Comparison of ENCODE assay signal across 19 mouse cellular contexts in genomic region chr9:20893590-20894343, GRCm38 (mm10). TPM values are rescaled to one million over a fixed set of nuclear protein-coding genes. Genes with fewer than 3 reads are reported as not detected.
DNase-seq lines count a peak whose midpoint lies in the region; ATAC-seq and TF ChIP-seq lines count a peak whose summit lies in the region.
"Had no signal": no experiment of that assay in that cellular context is flagged by ENCODE, and none has a peak within 500 bp of the region (broad histone marks: within the 10 kb centered on the region; RNA-seq: fewer than 3 reads in every experiment).

No protein-coding gene starts in this region.

- TF ChIP-seq CTCF in lung, postnatal 0 days (IDR thresholded peaks at IDR 0.05) = no peak

- H3K9ac ChIP-seq in embryonic facial prominence, embryonic 12.5 days = no peak overlapping the region
- H3K9ac ChIP-seq in liver, embryonic 15.5 days = no peak overlapping the region
- no peak overlapping the region for H3K9ac ChIP-seq in lung, postnatal 0 days (replicated peaks; ENCODE audit: low read depth)
- H3K9ac ChIP-seq: embryonic facial prominence, embryonic 15.5 days; forebrain, embryonic 12.5 days; heart, embryonic 13.5 days; hindbrain, embryonic 15.5 days had no signal

- no peak for DNase-seq in embryonic facial prominence, embryonic 10.5 days (ENCODE audit: low spot score)
- DNase-seq in frontal cortex, postnatal 36 days (ENCODE audit: low spot score in 2 of 2) = no peak
- no peak for DNase-seq in lung, postnatal 0 days (ENCODE audit: low spot score)
- DNase-seq: adrenal gland, postnatal 10 days; cerebellum, adult 11 months; cerebellum, adult 9-10 months; cerebellum, postnatal 25 days; gastrocnemius, postnatal 14 days; heart, postnatal 36 days had no signal

- TF ChIP-seq EP300 in lung, postnatal 0 days (IDR thresholded peaks at IDR 0.05) = no peak

- 87% methylated on average over 13 of the region's 13 CpGs for WGBS in embryonic facial prominence, embryonic 12.5 days
- 88% methylated on average over 13 of the region's 13 CpGs for WGBS in embryonic facial prominence, embryonic 10.5 days
- WGBS in liver, embryonic 15.5 days (ENCODE audit: insufficient replicate concordance) = 77% methylated on average over 13 of the region's 13 CpGs
- 85% methylated on average over 13 of the region's 13 CpGs for WGBS in lung, postnatal 0 days

- ATAC-seq in embryonic facial prominence, embryonic 12.5 days (ENCODE audit: insufficient number of reproducible peaks, insufficient read depth, low FRiP score, low TSS enrichment) = no peak
- no peak for ATAC-seq in megakaryocyte, adult 5-6 weeks (ENCODE audit: poor library complexity, severe bottlenecking)
- ATAC-seq in liver, embryonic 15.5 days (ENCODE audit: insufficient read depth) = no peak
- ATAC-seq in lung, postnatal 0 days = no peak
- ATAC-seq: forebrain, embryonic 16.5 days; intestine, postnatal 0 days had no signal

- 0 out of 2 replicates have a peak overlapping the region, but pooled peaks have one; percentile 24 for H3K27ac ChIP-seq in embryonic facial prominence, embryonic 12.5 days
- H3K27ac ChIP-seq in embryonic facial prominence, embryonic 10.5 days (replicated peaks) = no peak overlapping the region
- peak overlapping the region; percentile 39 for H3K27ac ChIP-seq in liver, embryonic 15.5 days (replicated peaks)
- no peak overlapping the region for H3K27ac ChIP-seq in lung, postnatal 0 days (ENCODE audit: low read length)
- H3K27ac ChIP-seq: embryonic facial prominence, embryonic 15.5 days; forebrain, embryonic 12.5 days; heart, embryonic 13.5 days; hindbrain, embryonic 15.5 days had no signal

- H3K36me3 ChIP-seq in embryonic facial prominence, embryonic 12.5 days = peaks cover 70% of the 10 kb centered on the region
- peaks cover 82% of the 10 kb centered on the region for H3K36me3 ChIP-seq in embryonic facial prominence, embryonic 10.5 days (replicated peaks)
- peaks cover 80% of the 10 kb centered on the region for H3K36me3 ChIP-seq in megakaryocyte, embryonic 14.5 days (replicated peaks; ENCODE audit: low read length)
- H3K36me3 ChIP-seq in liver, embryonic 15.5 days (replicated peaks) = peaks cover 82% of the 10 kb centered on the region
- peaks cover 28% of the 10 kb centered on the region; the same call in 1 of the 2 replicates for H3K36me3 ChIP-seq in lung, postnatal 0 days (ENCODE audit: insufficient read depth, low read length)

- H3K27me3 ChIP-seq in embryonic facial prominence, embryonic 12.5 days = no peaks in the 10 kb centered on the region
- no peaks in the 10 kb centered on the region for H3K27me3 ChIP-seq in embryonic facial prominence, embryonic 10.5 days (replicated peaks; ENCODE audit: low read depth, poor library complexity, severe bottlenecking)
- H3K27me3 ChIP-seq in megakaryocyte, embryonic 14.5 days (replicated peaks) = no peaks in the 10 kb centered on the region
- no peaks in the 10 kb centered on the region for H3K27me3 ChIP-seq in liver, embryonic 15.5 days
- no peaks in the 10 kb centered on the region for H3K27me3 ChIP-seq in lung, postnatal 0 days (replicated peaks; ENCODE audit: insufficient read depth, low read length)
- H3K27me3 ChIP-seq: embryonic facial prominence, embryonic 15.5 days; forebrain, embryonic 12.5 days; heart, embryonic 13.5 days; hindbrain, embryonic 15.5 days had no signal

- no peak overlapping the region for H3K4me2 ChIP-seq in embryonic facial prominence, embryonic 12.5 days (replicated peaks)
- no peak overlapping the region for H3K4me2 ChIP-seq in liver, embryonic 15.5 days
- H3K4me2 ChIP-seq in lung, postnatal 0 days (replicated peaks; ENCODE audit: low read depth, low read length) = no peak overlapping the region
- H3K4me2 ChIP-seq: embryonic facial prominence, embryonic 15.5 days; forebrain, embryonic 12.5 days; heart, embryonic 13.5 days; hindbrain, embryonic 15.5 days had no signal

- H3K4me3 ChIP-seq in embryonic facial prominence, embryonic 12.5 days = no peak overlapping the region
- no peak overlapping the region for H3K4me3 ChIP-seq in embryonic facial prominence, embryonic 10.5 days
- peak overlapping the region; percentile 12 for H3K4me3 ChIP-seq in megakaryocyte, embryonic 14.5 days (replicated peaks)
- no peak overlapping the region for H3K4me3 ChIP-seq in liver, embryonic 15.5 days (replicated peaks)
- no peak overlapping the region for H3K4me3 ChIP-seq in lung, postnatal 0 days (ENCODE audit: low read depth, low read length)
- H3K4me3 ChIP-seq: embryonic facial prominence, embryonic 15.5 days; forebrain, embryonic 12.5 days; heart, embryonic 13.5 days; hindbrain, embryonic 15.5 days had no signal

- peaks cover 18% of the 10 kb centered on the region for H3K4me1 ChIP-seq in embryonic facial prominence, embryonic 12.5 days
- peaks cover 20% of the 10 kb centered on the region for H3K4me1 ChIP-seq in embryonic facial prominence, embryonic 10.5 days
- peaks cover 83% of the 10 kb centered on the region for H3K4me1 ChIP-seq in megakaryocyte, embryonic 14.5 days
- H3K4me1 ChIP-seq in liver, embryonic 15.5 days (replicated peaks) = peaks cover 56% of the 10 kb centered on the region
- H3K4me1 ChIP-seq in lung, postnatal 0 days (ENCODE audit: insufficient read depth, low read depth, low read length) = peaks cover 9% of the 10 kb centered on the region; the same call in 1 of the 2 replicates

- no peaks in the 10 kb centered on the region for H3K9me3 ChIP-seq in embryonic facial prominence, embryonic 12.5 days
- no peaks in the 10 kb centered on the region for H3K9me3 ChIP-seq in embryonic facial prominence, embryonic 10.5 days
- no peaks in the 10 kb centered on the region for H3K9me3 ChIP-seq in megakaryocyte, embryonic 14.5 days
- no peaks in the 10 kb centered on the region for H3K9me3 ChIP-seq in liver, embryonic 15.5 days (replicated peaks)
- no peaks in the 10 kb centered on the region for H3K9me3 ChIP-seq in lung, postnatal 0 days (ENCODE audit: low read length)
- H3K9me3 ChIP-seq: embryonic facial prominence, embryonic 15.5 days; forebrain, embryonic 12.5 days; heart, embryonic 13.5 days; hindbrain, embryonic 15.5 days had no signal

RNA-seq across cellular contexts. Expression of gene Eif3g, which starts 4.7 kb away (rescaled TPM):
- 330 and 337 TPM in 2 replicates for polyA plus RNA-seq in embryonic facial prominence, embryonic 12.5 days (2016; fragmentation: Nextera tagmentation; extraction: Ambion mirVana)
- polyA plus RNA-seq in embryonic facial prominence, embryonic 10.5 days (2016; fragmentation: Nextera tagmentation; extraction: Ambion mirVana) = 411 and 431 TPM in 2 replicates
- polyA plus RNA-seq in megakaryocyte, embryonic 14.5 days (2012; ENCODE audit: insufficient read depth, low replicate concordance) = 300 and 342 TPM in 2 replicates
- 88.4 and 102 TPM in 2 replicates for total RNA-seq in megakaryocyte, adult 5-6 weeks (2015)
- 79.0 and 80.6 TPM in 2 replicates for total RNA-seq in megakaryocyte, adult 5-6 weeks (2017)
- polyA plus RNA-seq in liver, embryonic 15.5 days (2015; fragmentation: Nextera tagmentation; extraction: Ambion mirVana) = 178 and 180 TPM in 2 replicates
- 174 and 177 TPM in 2 replicates for polyA plus RNA-seq in lung, postnatal 0 days (2015; fragmentation: Nextera tagmentation; extraction: Ambion mirVana)

RNA-seq across cellular contexts. Expression of gene Ppan, which starts 5.8 kb away (rescaled TPM):
- 75.0 and 79.3 TPM in 2 replicates for polyA plus RNA-seq in embryonic facial prominence, embryonic 12.5 days (2016; fragmentation: Nextera tagmentation; extraction: Ambion mirVana)
- 99.2 and 100 TPM in 2 replicates for polyA plus RNA-seq in embryonic facial prominence, embryonic 10.5 days (2016; fragmentation: Nextera tagmentation; extraction: Ambion mirVana)
- 84.5 and 137 TPM in 2 replicates for polyA plus RNA-seq in megakaryocyte, embryonic 14.5 days (2012; ENCODE audit: insufficient read depth, low replicate concordance)
- total RNA-seq in megakaryocyte, adult 5-6 weeks (2015) = 5.7 and 7.8 TPM in 2 replicates
- total RNA-seq in megakaryocyte, adult 5-6 weeks (2017) = 27.5 and 32.2 TPM in 2 replicates
- polyA plus RNA-seq in liver, embryonic 15.5 days (2015; fragmentation: Nextera tagmentation; extraction: Ambion mirVana) = 55.0 and 61.3 TPM in 2 replicates
- 20.9 and 22.1 TPM in 2 replicates for polyA plus RNA-seq in lung, postnatal 0 days (2015; fragmentation: Nextera tagmentation; extraction: Ambion mirVana)

RNA-seq across cellular contexts. Expression of gene Angptl6, which starts 14.2 kb away (rescaled TPM):
- 3.5 and 3.7 TPM in 2 replicates for polyA plus RNA-seq in embryonic facial prominence, embryonic 12.5 days (2016; fragmentation: Nextera tagmentation; extraction: Ambion mirVana)
- 3.2 and 3.3 TPM in 2 replicates for polyA plus RNA-seq in embryonic facial prominence, embryonic 10.5 days (2016; fragmentation: Nextera tagmentation; extraction: Ambion mirVana)
- polyA plus RNA-seq in megakaryocyte, embryonic 14.5 days (2012; ENCODE audit: insufficient read depth, low replicate concordance) = 4.7 and 5.1 TPM in 2 replicates
- 0.62 and 1.3 TPM in 2 replicates for total RNA-seq in megakaryocyte, adult 5-6 weeks (2015)
- 0.11 and 0.57 TPM in 2 replicates for total RNA-seq in megakaryocyte, adult 5-6 weeks (2017)
- polyA plus RNA-seq in liver, embryonic 15.5 days (2015; fragmentation: Nextera tagmentation; extraction: Ambion mirVana) = 9.1 and 10.6 TPM in 2 replicates
- polyA plus RNA-seq in lung, postnatal 0 days (2015; fragmentation: Nextera tagmentation; extraction: Ambion mirVana) = 3.2 and 3.3 TPM in 2 replicates

RNA-seq across cellular contexts. Expression of gene A230050P20Rik, which starts 25.3 kb away (rescaled TPM):
- 3.0 and 3.9 TPM in 2 replicates for polyA plus RNA-seq in embryonic facial prominence, embryonic 12.5 days (2016; fragmentation: Nextera tagmentation; extraction: Ambion mirVana)
- polyA plus RNA-seq in embryonic facial prominence, embryonic 10.5 days (2016; fragmentation: Nextera tagmentation; extraction: Ambion mirVana) = 1.1 and 2.2 TPM in 2 replicates
- polyA plus RNA-seq in megakaryocyte, embryonic 14.5 days (2012; ENCODE audit: insufficient read depth, low replicate concordance) = 39.0 and 51.7 TPM in 2 replicates
- total RNA-seq in megakaryocyte, adult 5-6 weeks (2015) = 1.5 and 2.3 TPM in 2 replicates
- 1.4 and 2.6 TPM in 2 replicates for total RNA-seq in megakaryocyte, adult 5-6 weeks (2017)
- polyA plus RNA-seq in liver, embryonic 15.5 days (2015; fragmentation: Nextera tagmentation; extraction: Ambion mirVana) = 5.0 and 7.0 TPM in 2 replicates
- 9.3 and 12.3 TPM in 2 replicates for polyA plus RNA-seq in lung, postnatal 0 days (2015; fragmentation: Nextera tagmentation; extraction: Ambion mirVana)

Comparison
In these comparisons a context has a peak if more than half of its experiments do, and no peak if none do; other contexts are left out.
1. H3K27ac ChIP-seq: peak in embryonic facial prominence, embryonic 12.5 days (single experiment) and liver, embryonic 15.5 days (single experiment); none in embryonic facial prominence, embryonic 10.5 days (single experiment) and lung, postnatal 0 days (single experiment).